Mouse (Mus musculus) forebrain, embryonic 11.5 days (tissue): ENCODE results near the gene Ppfia4. TPM values are rescaled to one million over a fixed set of nuclear protein-coding genes. Genes with fewer than 3 reads are reported as not detected.

Source experiments
- ATAC-seq: fragments of 200-750 bp; cut with Nextera tagmentation; replicated peaks from 2 replicates; pipeline ENCODE4 v1.8.0; 2017; ENCODE audit warnings: moderate TSS enrichment; ENCODE audit not compliant: low FRiP score
- DNase-seq: peaks from one replicate; pipeline ENCODE4 v3.0.0-alpha.2; 2017; ENCODE audit warnings: low spot score
- H3K27ac ChIP-seq: fragments of 300-500 bp; sonication (generic); 2 replicates; pipeline ENCODE4 v1.5.1; 2014; ENCODE audit warnings: low read depth, low read length
- H3K27me3 ChIP-seq: fragments of 300-500 bp; sonication (generic); 2 replicates; pipeline ENCODE4 v1.6.1; 2014; ENCODE audit warnings: mild to moderate bottlenecking, low read length, mixed read lengths; ENCODE audit not compliant: control insufficient read depth, insufficient read depth
- H3K36me3 ChIP-seq: fragments of 300-500 bp; sonication (generic); 2 replicates; pipeline ENCODE4 v1.6.1; 2014; ENCODE audit warnings: mild to moderate bottlenecking, low read length, moderate library complexity, mixed read lengths; ENCODE audit not compliant: control insufficient read depth, insufficient read depth
- H3K4me1 ChIP-seq: fragments of 300-500 bp; sonication (generic); replicated peaks from 2 replicates; pipeline ENCODE4 v1.6.1; 2014; ENCODE audit warnings: low read length, mixed read lengths; ENCODE audit not compliant: control insufficient read depth, insufficient read depth
- H3K4me2 ChIP-seq: fragments of 300-500 bp; sonication (generic); 2 replicates; pipeline ENCODE4 v1.6.1; 2014; ENCODE audit warnings: low read depth, mild to moderate bottlenecking, low read length, moderate library complexity, mixed read lengths; ENCODE audit not compliant: severe bottlenecking
- H3K4me3 ChIP-seq: fragments of 300-500 bp; sonication (generic); 2 replicates; pipeline ENCODE4 v1.5.1; 2014; ENCODE audit warnings: low read depth, low read length
- H3K9ac ChIP-seq: fragments of 300-500 bp; sonication (generic); 2 replicates; pipeline ENCODE4 v1.6.1; 2014; ENCODE audit warnings: low read length
- H3K9me3 ChIP-seq: fragments of 300-500 bp; sonication (generic); 2 replicates; pipeline ENCODE4 v1.6.1; 2016; ENCODE audit warnings: low read length, mixed read lengths; ENCODE audit not compliant: control insufficient read depth
- WGBS: fragments of 180-500 bp; shearing (Covaris S2); extraction: QIAGEN DNeasy Blood & Tissue Kit; methylation state at CpG from one replicate; pipeline ENCODE4 v1.1.7; 2014; 5-methylcytosine and 5-hydroxymethylcytosine counted together
- polyA plus RNA-seq: library from polyadenylated mRNA; unstranded; fragments of >200 nt; fragmentation: Nextera tagmentation; extraction: Ambion mirVana; gene quantifications from 2 replicates; pipeline ENCODE4 v1.2.1, GENCODE M21; 2014

Gene Ppfia4
- polyA plus RNA-seq, 1 experiment from 2014 or later: 2.5 TPM

- no peak for DNase-seq
- Histone ChIP-seq H3K4me2 (no peak overlapping the region), H3K36me3 (no peaks in the 10 kb centered on the region), H3K4me3 (no peak overlapping the region), H3K9me3 (no peaks in the 10 kb centered on the region), H3K4me1 (no peaks in the 10 kb centered on the region), H3K27ac (no peak overlapping the region), H3K9ac (no peak overlapping the region), H3K27me3 (no peaks in the 10 kb centered on the region)
- ATAC-seq: no peak
- WGBS: 88% methylated on average over 13 of the region's 13 CpGs
Observed at GRCm38 (mm10) chr1:134290300-134290699, 42.4 kb downstream of the Ppfia4 start.

GRCm38 (mm10) chr1:134289598-134290099, 43.1 kb downstream of the Ppfia4 start, which contains the start of gene Myog:
Myog (plus strand) TSS chr1:134289989.
- no peak for ATAC-seq
- WGBS: 61% methylated on average over 11 of the region's 11 CpGs
- no peak within 1 kb of the TSS for H3K27ac ChIP-seq
- no peak for DNase-seq
- no peak within 1 kb of the TSS for H3K4me3 ChIP-seq
- no peak within 1 kb of the TSS for H3K4me2 ChIP-seq
- H3K4me1 ChIP-seq: no peaks in the 10 kb centered on the region
- H3K9me3 ChIP-seq: no peaks in the 10 kb centered on the region
- no peaks in the 10 kb centered on the region for H3K36me3 ChIP-seq
- H3K27me3 ChIP-seq: no peaks in the 10 kb centered on the region
- no peak within 1 kb of the TSS for H3K9ac ChIP-seq

- ATAC-seq (no peak), DNase-seq (no peak)
- no peaks in the 10 kb centered on the region for H3K36me3 ChIP-seq
- H3K9ac ChIP-seq: no peak overlapping the region
- no peaks in the 10 kb centered on the region for H3K4me1 ChIP-seq
- no peak overlapping the region for H3K27ac ChIP-seq
- H3K9me3 ChIP-seq: no peaks in the 10 kb centered on the region
- no peaks in the 10 kb centered on the region for H3K27me3 ChIP-seq
- WGBS: 76% methylated on average over 3 of the region's 3 CpGs
- H3K4me2 ChIP-seq: no peak overlapping the region
- no peak overlapping the region for H3K4me3 ChIP-seq
Observed at GRCm38 (mm10) chr1:134288239-134288638, 44.5 kb downstream of the Ppfia4 start.

- ATAC-seq (no peak), DNase-seq (no peak)
- no peak overlapping the region for H3K4me2 ChIP-seq
- WGBS: 60% methylated on average over 10 of the region's 10 CpGs
- H3K9ac ChIP-seq: no peak overlapping the region
- H3K27ac ChIP-seq: no peak overlapping the region
- H3K4me1 ChIP-seq: no peaks in the 10 kb centered on the region
- no peaks in the 10 kb centered on the region for H3K9me3 ChIP-seq
- H3K27me3 ChIP-seq: no peaks in the 10 kb centered on the region
- no peak overlapping the region for H3K4me3 ChIP-seq
- H3K36me3 ChIP-seq: no peaks in the 10 kb centered on the region
Observed at GRCm38 (mm10) chr1:134285458-134286120, 47.1 kb downstream of the Ppfia4 start.

- no peak overlapping the region for H3K4me3 ChIP-seq
- no peaks in the 10 kb centered on the region for H3K27me3 ChIP-seq
- no peak for ATAC-seq
- H3K4me1 ChIP-seq: no peaks in the 10 kb centered on the region
- H3K9me3 ChIP-seq: no peaks in the 10 kb centered on the region
- no peak overlapping the region for H3K9ac ChIP-seq
- no peak overlapping the region for H3K4me2 ChIP-seq
- WGBS: 67% methylated on average over 1 of the region's 1 CpGs
- H3K36me3 ChIP-seq: no peaks in the 10 kb centered on the region
- H3K27ac ChIP-seq: no peak overlapping the region
- DNase-seq: no peak
Observed at GRCm38 (mm10) chr1:134283108-134283507, 49.6 kb downstream of the Ppfia4 start.

GRCm38 (mm10) chr1:134282342-134282741, 50.4 kb downstream of the Ppfia4 start:
- Histone ChIP-seq H3K4me3 (no peak overlapping the region), H3K36me3 (no peaks in the 10 kb centered on the region), H3K27ac (no peak overlapping the region), H3K4me1 (no peaks in the 10 kb centered on the region), H3K9me3 (no peaks in the 10 kb centered on the region), H3K27me3 (no peaks in the 10 kb centered on the region), H3K4me2 (no peak overlapping the region), H3K9ac (no peak overlapping the region)
- WGBS: 76% methylated on average over 3 of the region's 3 CpGs
- no peak for ATAC-seq
- DNase-seq: no peak

- Histone ChIP-seq H3K27ac (no peak overlapping the region), H3K9me3 (no peaks in the 10 kb centered on the region), H3K4me3 (no peak overlapping the region), H3K9ac (no peak overlapping the region), H3K4me1 (no peaks in the 10 kb centered on the region), H3K27me3 (no peaks in the 10 kb centered on the region), H3K4me2 (no peak overlapping the region), H3K36me3 (no peaks in the 10 kb centered on the region)
- no peak for ATAC-seq
- 73% methylated on average over 4 of the region's 4 CpGs for WGBS
- no peak for DNase-seq
Observed at GRCm38 (mm10) chr1:134281563-134281962, 51.2 kb downstream of the Ppfia4 start.

GRCm38 (mm10) chr1:134280174-134280573, 52.6 kb downstream of the Ppfia4 start:
- Histone ChIP-seq H3K36me3 (no peaks in the 10 kb centered on the region), H3K27ac (no peak overlapping the region), H3K4me3 (no peak overlapping the region), H3K27me3 (no peaks in the 10 kb centered on the region), H3K4me1 (no peaks in the 10 kb centered on the region), H3K4me2 (no peak overlapping the region), H3K9ac (no peak overlapping the region), H3K9me3 (no peaks in the 10 kb centered on the region)
- no peak for DNase-seq
- WGBS: 76% methylated on average over 5 of the region's 5 CpGs
- no peak for ATAC-seq

- Histone ChIP-seq H3K4me2 (no peak overlapping the region), H3K9me3 (no peaks in the 10 kb centered on the region), H3K4me1 (0 out of 2 replicates have a peak, but pooled peaks cover 2% of the 10 kb centered on the region), H3K27ac (no peak overlapping the region), H3K27me3 (no peaks in the 10 kb centered on the region), H3K4me3 (no peak overlapping the region), H3K36me3 (no peaks in the 10 kb centered on the region), H3K9ac (no peak overlapping the region)
- WGBS: 77% methylated on average over 7 of the region's 7 CpGs
- no peak for DNase-seq
- ATAC-seq: no peak
Observed at GRCm38 (mm10) chr1:134276823-134277222, 55.9 kb downstream of the Ppfia4 start.
